Comparison of ENCODE assay signal across 34 mouse cellular contexts in the genomic region with DNA sequence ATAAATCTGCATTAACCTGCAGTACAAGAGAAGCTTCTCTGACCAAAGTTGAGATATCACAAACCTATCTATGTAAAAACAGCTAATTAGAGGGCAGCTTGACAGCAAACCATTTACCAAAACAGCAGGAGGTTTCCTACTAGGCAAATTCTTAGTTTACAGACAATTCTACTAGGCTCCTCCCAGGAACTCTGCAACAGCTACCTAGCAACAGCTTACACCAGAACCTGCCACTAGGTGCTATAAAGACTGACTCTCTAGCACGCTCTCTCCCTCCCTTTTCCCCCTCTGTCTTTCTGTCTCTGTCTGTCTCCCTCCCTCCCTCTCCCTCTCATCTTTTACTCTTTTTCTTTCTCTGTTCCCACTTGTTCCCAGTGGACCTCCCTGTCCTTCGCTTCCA. TPM values are rescaled to one million over a fixed set of nuclear protein-coding genes. Genes with fewer than 3 reads are reported as not detected.
DNase-seq lines count a peak whose midpoint lies in the region; ATAC-seq and TF ChIP-seq lines count a peak whose summit lies in the region.
"Had no signal": no experiment of that assay in that cellular context is flagged by ENCODE, and none has a peak within 500 bp of the region (broad histone marks: within the 10 kb centered on the region; RNA-seq: fewer than 3 reads in every experiment).

No protein-coding gene starts in this region.

- WGBS in hindbrain, postnatal 0 days, result 45% methylated on average over 2 of the region's 2 CpGs
- 32% methylated on average over 2 of the region's 2 CpGs for WGBS in hindbrain, embryonic 11.5 days

- TF ChIP-seq CTCF in hindbrain, postnatal 0 days (IDR thresholded peaks at IDR 0.05; ENCODE audit: low read depth), result no peak
- peak; percentile 5; the same call in 1 of the 2 replicates for TF ChIP-seq CTCF in brain, embryonic 14.5 days (IDR thresholded peaks at IDR 0.05; ENCODE audit: borderline replicate concordance, extremely low read depth, insufficient read depth, insufficient read length)

- ATAC-seq in hindbrain, postnatal 0 days, result no peak
- ATAC-seq in hindbrain, embryonic 11.5 days (ENCODE audit: low FRiP score), result no peak
- ATAC-seq: intestine, embryonic 16.5 days had no signal

- no peaks in the 10 kb centered on the region for H3K36me3 ChIP-seq in hindbrain, postnatal 0 days (ENCODE audit: insufficient read depth, low read length)
- no peaks in the 10 kb centered on the region for H3K36me3 ChIP-seq in hindbrain, embryonic 11.5 days (ENCODE audit: control insufficient read depth, insufficient read depth, low read length)
- H3K36me3 ChIP-seq: forebrain, embryonic 10.5 days; heart, embryonic 15.5 days; hindbrain, embryonic 15.5 days; limb, embryonic 10.5 days; liver, embryonic 15.5 days; lung, embryonic 15.5 days had no signal

- DNase-seq in hindbrain, postnatal 0 days (ENCODE audit: low spot score), result peak; percentile 5
- DNase-seq in hindbrain, embryonic 11.5 days (ENCODE audit: low spot score), result no peak
- peak; percentile 54 for DNase-seq in 3T3-L1 (ENCODE audit: low read depth, low spot score)
- peak; percentile 29 for DNase-seq in CD4-positive, CD25-positive, alpha-beta regulatory T cell, adult 2 months (ENCODE audit: low read depth, low spot score)
- DNase-seq in brain, embryonic 14.5 days (ENCODE audit: low read depth), result no peak
- DNase-seq in cerebellum, postnatal 25 days, result no peak
- DNase-seq in urinary bladder, adult 18-20 months (ENCODE audit: low spot score in 2 of 2), result no peak
- DNase-seq: adrenal gland, adult 8-10 months; cerebellum, adult 8-10 months; heart, postnatal 4 days; kidney, postnatal 4 days; liver; lung, postnatal 36 days; thymus, postnatal 14 days had no signal

- H3K27me3 ChIP-seq in hindbrain, postnatal 0 days (ENCODE audit: insufficient read depth, low read length), result no peaks in the 10 kb centered on the region
- no peaks in the 10 kb centered on the region for H3K27me3 ChIP-seq in hindbrain, embryonic 11.5 days (ENCODE audit: control insufficient read depth, insufficient read depth, low read length)
- H3K27me3 ChIP-seq: heart, embryonic 15.5 days; hindbrain, embryonic 15.5 days; liver, embryonic 15.5 days; lung, embryonic 15.5 days had no signal

- no peak overlapping the region for H3K9ac ChIP-seq in hindbrain, postnatal 0 days (replicated peaks; ENCODE audit: low read length)
- no peak overlapping the region for H3K9ac ChIP-seq in hindbrain, embryonic 11.5 days (ENCODE audit: low read depth, low read length)
- H3K9ac ChIP-seq: heart, embryonic 15.5 days; hindbrain, embryonic 15.5 days; liver, embryonic 15.5 days; lung, embryonic 15.5 days had no signal

- H3K27ac ChIP-seq in hindbrain, postnatal 0 days, result no peak overlapping the region
- H3K27ac ChIP-seq in hindbrain, embryonic 11.5 days (ENCODE audit: low read depth, low read length), result no peak overlapping the region
- H3K27ac ChIP-seq: forebrain, embryonic 10.5 days; heart, embryonic 15.5 days; hindbrain, embryonic 15.5 days; limb, embryonic 10.5 days; liver, embryonic 15.5 days; lung, embryonic 15.5 days had no signal

- H3K4me2 ChIP-seq in hindbrain, postnatal 0 days (ENCODE audit: low read depth, low read length), result no peak overlapping the region
- H3K4me2 ChIP-seq in hindbrain, embryonic 11.5 days (replicated peaks; ENCODE audit: low read depth, low read length), result no peak overlapping the region
- H3K4me2 ChIP-seq: heart, embryonic 15.5 days; hindbrain, embryonic 15.5 days; liver, embryonic 15.5 days; lung, embryonic 15.5 days had no signal

- no peaks in the 10 kb centered on the region for H3K9me3 ChIP-seq in hindbrain, postnatal 0 days (ENCODE audit: low read length)
- no peaks in the 10 kb centered on the region for H3K9me3 ChIP-seq in hindbrain, embryonic 11.5 days (ENCODE audit: control insufficient read depth, low read length)
- H3K9me3 ChIP-seq: forebrain, embryonic 10.5 days; heart, embryonic 15.5 days; hindbrain, embryonic 15.5 days; limb, embryonic 10.5 days; liver, embryonic 15.5 days; lung, embryonic 15.5 days; megakaryocyte, embryonic 14.5 days had no signal

- H3K4me1 ChIP-seq in hindbrain, postnatal 0 days (ENCODE audit: insufficient read depth, low read length), result no peaks in the 10 kb centered on the region
- H3K4me1 ChIP-seq in hindbrain, embryonic 11.5 days (replicated peaks; ENCODE audit: control insufficient read depth, insufficient read depth, low read length), result no peaks in the 10 kb centered on the region
- H3K4me1 ChIP-seq: forebrain, embryonic 10.5 days; heart, embryonic 15.5 days; hindbrain, embryonic 15.5 days; limb, embryonic 10.5 days; liver, embryonic 15.5 days; lung, embryonic 15.5 days had no signal

- no peak for TF ChIP-seq POLR2A in brain, embryonic 14.5 days (IDR thresholded peaks at IDR 0.05; ENCODE audit: borderline replicate concordance, extremely low read depth, insufficient read depth, insufficient read length, poor library complexity, severe bottlenecking)

- no peak overlapping the region for H3K4me3 ChIP-seq in hindbrain, postnatal 0 days (ENCODE audit: low read length)
- no peak overlapping the region for H3K4me3 ChIP-seq in hindbrain, embryonic 11.5 days (ENCODE audit: low read depth, low read length)
- H3K4me3 ChIP-seq: forebrain, embryonic 10.5 days; heart, embryonic 15.5 days; hindbrain, embryonic 15.5 days; limb, embryonic 10.5 days; liver, embryonic 15.5 days; lung, embryonic 15.5 days; megakaryocyte, embryonic 14.5 days had no signal

RNA-seq across cellular contexts. Expression of gene 4930402K13Rik, which starts 38.3 kb away (rescaled TPM):
- not detected in 2 replicates for total RNA-seq in hindbrain, postnatal 0 days (2014; rRNA removed)
- not detected in 2 replicates for polyA plus RNA-seq in hindbrain, postnatal 0 days (2015; fragmentation: Nextera tagmentation; extraction: Ambion mirVana)
- polyA plus RNA-seq in hindbrain, embryonic 11.5 days (2014; fragmentation: Nextera tagmentation; extraction: Ambion mirVana), result not detected in 2 replicates
- polyA plus RNA-seq in brain, embryonic 14.5 days (2012; rRNA removed), result not detected in 2 replicates
- total RNA-seq: adrenal gland, adult 8-10 months; common myeloid progenitor, adult 5-6 weeks; ES-E14; gastrocnemius, adult 8-10 months; heart, postnatal 4 days; layer of hippocampus, postnatal 14 days; neutrophil, adult 5-6 weeks had no signal
- polyA plus RNA-seq: C2C12; embryonic facial prominence, embryonic 11.5 days; forebrain, embryonic 10.5 days; frontal cortex, adult 2 months; gonadal fat pad, adult 2 months; heart, embryonic 15.5 days; hindbrain, embryonic 15.5 days; intestine, embryonic 16.5 days; kidney, embryonic 14.5 days; limb, embryonic 10.5 days; liver, embryonic 15.5 days; lung, embryonic 15.5 days; spleen, adult 2 months; stomach, embryonic 14.5 days had no signal

RNA-seq across cellular contexts. Expression of gene Lancl3, which starts 57.0 kb away (rescaled TPM):
- 8.4 and 8.7 TPM in 2 replicates for total RNA-seq in hindbrain, postnatal 0 days (2014; rRNA removed)
- 3.1 and 3.4 TPM in 2 replicates for polyA plus RNA-seq in hindbrain, postnatal 0 days (2015; fragmentation: Nextera tagmentation; extraction: Ambion mirVana)
- 0.73 and 1.0 TPM in 2 replicates for polyA plus RNA-seq in hindbrain, embryonic 11.5 days (2014; fragmentation: Nextera tagmentation; extraction: Ambion mirVana)
- polyA plus RNA-seq in brain, embryonic 14.5 days (2012; rRNA removed), result 1.9 and 2.8 TPM in 2 replicates

Comparison
In these comparisons a context has a peak if more than half of its experiments do, and no peak if none do; other contexts are left out.
1. DNase-seq: peak in hindbrain, postnatal 0 days (single experiment), 3T3-L1 (single experiment) and CD4-positive, CD25-positive, alpha-beta regulatory T cell, adult 2 months (single experiment); none in hindbrain, embryonic 11.5 days (single experiment), brain, embryonic 14.5 days (single experiment), cerebellum, postnatal 25 days (0 of 2) and urinary bladder, adult 18-20 months (0 of 2).